Mouse (Mus musculus): ENCODE measurements around the gene Gng13.

GRCm38 (mm10) chr17:25716711-25717637, at the start of gene Gng13:
- TF ChIP-seq POLR2A (IDR thresholded peaks at IDR 0.05; ENCODE audit: insufficient read depth, low read length) = no peak
- no peak for TF ChIP-seq CTCF (IDR thresholded peaks at IDR 0.05; ENCODE audit: low read depth, low read length)
- no peak for TF ChIP-seq EP300 (IDR thresholded peaks at IDR 0.05; ENCODE audit: insufficient read depth, low read depth, low read length)

Measured in ES-Bruce4 (cell line).